Mouse (Mus musculus) gastrocnemius, adult 2 months (tissue): ENCODE results near the gene Gm20708. TPM values are rescaled to one million over a fixed set of nuclear protein-coding genes. Genes with fewer than 3 reads are reported as not detected.

Experiments used
- DNase-seq: peaks from one replicate; pipeline ENCODE4 v3.0.0; 2022
- H3K27ac ChIP-seq: fragments of 200-600 bp; 2 replicates; pipeline ENCODE4 v1.8.1; 2022; ENCODE audit warnings: mild to moderate bottlenecking
- H3K4me3 ChIP-seq: fragments of 200-600 bp; 2 replicates; pipeline ENCODE4 v1.8.1; 2022; ENCODE audit warnings: mild to moderate bottlenecking, moderate library complexity
- CTCF ChIP-seq: fragments of 200-600 bp; IDR thresholded peaks from 2 replicates; pipeline ENCODE4 v1.8.1; 2022; ENCODE audit warnings: antibody characterized with exemption, mild to moderate bottlenecking, moderate library complexity
- intact Hi-C: fragments of 180-260 bp; cut with DNase I; formaldehyde crosslinking; loops from one replicate; pipeline ENCODE4 v1.15.1; 2025
- total RNA-seq, 2 experiments: library from RNA; stranded (reverse); gene quantifications; 2 replicates each; pipeline ENCODE4 v1.2.3; 2021

Gene Gm20708
- total RNA-seq, 2 experiments from 2014 or later, result 0.86 to 1.6 TPM

- DNase-seq, result peak; percentile 97
- peak within 1 kb of the TSS; percentile 94 for H3K27ac ChIP-seq
- peak within 1 kb of the TSS; percentile 82 for H3K4me3 ChIP-seq
- intact Hi-C loops, result no loop called here
- TF ChIP-seq CTCF, result no peak
These were observed 39.7 kb downstream of the Gm20708 start, which contains the start of gene Birc5 for GRCm38 (mm10) chr11:117848985-117849671. Birc5 (plus strand) TSS chr11:117849251.

GRCm38 (mm10) chr11:117852875-117853274, 43.4 kb downstream of the Gm20708 start:
- no peak overlapping the region for H3K4me3 ChIP-seq
- intact Hi-C loops, result no loop called here
- TF ChIP-seq CTCF, result no peak
- DNase-seq, result no peak
- no peak overlapping the region for H3K27ac ChIP-seq

GRCm38 (mm10) chr11:117854241-117854640, 44.8 kb downstream of the Gm20708 start:
- no peak for TF ChIP-seq CTCF
- no peak for DNase-seq
- Histone ChIP-seq H3K4me3 (no peak overlapping the region), H3K27ac (no peak overlapping the region)
- intact Hi-C loops, result no loop called here

- H3K4me3 ChIP-seq, result no peak overlapping the region
- H3K27ac ChIP-seq, result no peak overlapping the region
- intact Hi-C loops, result no loop called here
- DNase-seq, result no peak
- TF ChIP-seq CTCF, result no peak
These were observed 45.9 kb downstream of the Gm20708 start for GRCm38 (mm10) chr11:117855360-117855759.

- Histone ChIP-seq H3K4me3 (no peak overlapping the region), H3K27ac (no peak overlapping the region)
- intact Hi-C loops, result no loop called here
- DNase-seq, result no peak
- no peak for TF ChIP-seq CTCF
These were observed 46.5 kb downstream of the Gm20708 start for GRCm38 (mm10) chr11:117855975-117856374.

- H3K27ac ChIP-seq, result no peak overlapping the region
- TF ChIP-seq CTCF, result no peak
- DNase-seq, result no peak
- no peak overlapping the region for H3K4me3 ChIP-seq
- intact Hi-C loops, result no loop called here
These were observed 48.0 kb downstream of the Gm20708 start for GRCm38 (mm10) chr11:117857462-117857861.

- Histone ChIP-seq H3K4me3 (no peak overlapping the region), H3K27ac (no peak overlapping the region)
- peak; percentile 53 for DNase-seq
- no peak for TF ChIP-seq CTCF
- intact Hi-C loops, result no loop called here
These were observed 48.9 kb downstream of the Gm20708 start for GRCm38 (mm10) chr11:117858392-117858791.

GRCm38 (mm10) chr11:117860601-117861000, 51.1 kb downstream of the Gm20708 start, which contains the start of gene Tmem235:
Tmem235 (plus strand) TSS chr11:117860752.
- intact Hi-C loops, result no loop called here
- no peak for TF ChIP-seq CTCF
- peak; percentile 54 for DNase-seq
- Histone ChIP-seq H3K27ac (no peak within 1 kb of the TSS), H3K4me3 (no peak within 1 kb of the TSS)

GRCm38 (mm10) chr11:117863174-117863856, 53.8 kb downstream of the Gm20708 start:
- DNase-seq, result no peak
- H3K4me3 ChIP-seq, result no peak overlapping the region
- intact Hi-C loops, result no loop called here
- TF ChIP-seq CTCF, result no peak
- no peak overlapping the region for H3K27ac ChIP-seq

- no peak overlapping the region for H3K4me3 ChIP-seq
- intact Hi-C loops, result no loop called here
- no peak for TF ChIP-seq CTCF
- no peak for DNase-seq
- H3K27ac ChIP-seq, result no peak overlapping the region
These were observed 55.3 kb downstream of the Gm20708 start for GRCm38 (mm10) chr11:117864805-117865204.

- no peak overlapping the region for H3K27ac ChIP-seq
- H3K4me3 ChIP-seq, result no peak overlapping the region
- intact Hi-C loops, result no loop called here
- no peak for TF ChIP-seq CTCF
- DNase-seq, result no peak
These were observed 56.5 kb downstream of the Gm20708 start for GRCm38 (mm10) chr11:117865988-117866387.

- intact Hi-C loops, result loop anchor here (1.0 to 2.0 kb wide), 3 partner anchors 40 to 232 kb away; no protein-coding TSS in a partner anchor
- DNase-seq, result peak; percentile 76
- H3K4me3 ChIP-seq, result no peak overlapping the region
- H3K27ac ChIP-seq, result no peak overlapping the region
- no peak; the same call in none of the 2 replicates for TF ChIP-seq CTCF
These were observed 61.4 kb downstream of the Gm20708 start for GRCm38 (mm10) chr11:117870688-117871365.

- intact Hi-C loops, result loop anchor here (2.0 kb wide), 1 partner anchor 39 kb away; no protein-coding TSS in a partner anchor
- no peak for DNase-seq
- Histone ChIP-seq H3K4me3 (no peak overlapping the region), H3K27ac (no peak overlapping the region)
- no peak for TF ChIP-seq CTCF
These were observed 61.9 kb downstream of the Gm20708 start for GRCm38 (mm10) chr11:117871376-117871775.
